Mouse (Mus musculus): ENCODE measurements at regions not wholly inside any gene's neighbourhood (a gene's known extent, or its start where the extent isn't known, plus 50 kb on each side); places are given as distances from the start of the nearest gene placed in this dataset.

DNA sequence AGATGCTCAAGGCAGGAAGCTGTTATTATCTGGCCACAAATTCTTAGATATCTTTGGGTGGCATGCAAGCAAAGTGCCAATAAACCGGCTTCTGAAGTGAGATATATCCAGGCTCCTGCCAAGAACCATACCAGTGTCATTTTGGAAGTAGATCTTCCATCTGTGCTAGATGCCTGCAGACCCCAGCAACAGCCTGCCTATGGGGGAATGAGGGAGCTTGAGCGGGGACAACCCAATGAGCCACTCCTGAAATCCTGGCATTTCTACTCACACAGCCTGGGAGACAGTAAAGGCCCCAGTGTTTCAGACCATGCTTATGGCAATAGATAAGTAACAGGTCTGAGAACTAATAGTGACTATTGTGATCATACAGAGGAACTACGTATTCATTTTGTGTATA lies 109.3 kb upstream of the Smad1 start:
- TF ChIP-seq CTCF (IDR thresholded peaks at IDR 0.05; ENCODE audit: low read depth) (no peak), EP300 (IDR thresholded peaks at IDR 0.05; ENCODE audit: low read depth) (no peak)
